Mouse (Mus musculus): Measurements from ENCODE around the gene Slco3a1.

DNA sequence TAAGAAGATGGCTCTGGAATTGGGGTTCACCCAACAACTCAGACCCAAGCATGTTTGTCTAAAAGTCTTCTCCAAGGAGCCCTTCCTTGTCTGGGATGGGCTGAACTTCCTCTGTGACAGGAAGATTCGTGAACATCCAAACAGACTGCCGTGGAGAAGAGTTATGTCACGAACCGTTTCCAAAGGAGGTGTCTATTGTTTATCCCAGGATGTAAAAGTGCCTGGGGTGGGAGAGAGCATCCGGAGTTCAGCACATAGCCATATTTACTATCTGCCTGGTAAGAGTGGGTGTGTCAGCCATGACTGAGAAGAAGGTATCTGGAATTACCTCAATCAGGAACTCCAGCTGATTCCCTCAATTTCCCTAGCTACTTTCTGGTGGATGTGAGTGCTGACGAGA lies 35.2 kb downstream of the Slco3a1 start:
- TF ChIP-seq CHD2 (IDR thresholded peaks at IDR 0.05; ENCODE audit: low read depth, low read length): no peak
- no peak for TF ChIP-seq ZC3H11A (IDR thresholded peaks at IDR 0.05; ENCODE audit: borderline replicate concordance, low read depth, low read length)
- TF ChIP-seq ZNF384 (IDR thresholded peaks at IDR 0.05; ENCODE audit: low read depth, low read length): no peak
- no peak for TF ChIP-seq HCFC1 (IDR thresholded peaks at IDR 0.05; ENCODE audit: borderline replicate concordance, insufficient read depth, low read length)
